Mouse (Mus musculus) frontal cortex, adult 2 months (tissue): ENCODE results near the gene Gm3685. TPM values are rescaled to one million over a fixed set of nuclear protein-coding genes. Genes with fewer than 3 reads are reported as not detected.
"Not testable (repeated sequence)": the region's sequence is repeated elsewhere in the genome, so short reads cannot be mapped to it uniquely, and the experiment has no call there.

ENCODE experiments used
- DNase-seq, 2 experiments: peaks; one replicate each; pipeline ENCODE4 v3.0.0; 2022; ENCODE audit warnings: low spot score in 1 of 2; ENCODE audit errors: extremely low spot score in 1 of 2
- polyA plus RNA-seq: library from polyadenylated mRNA; depleted of rRNA; stranded (reverse); fragments of >200 nt; gene quantifications from 2 replicates; pipeline ENCODE4 v1.2.3, GENCODE M21; 2012; rRNA removed

The Gm3685 gene
- not detected in 2 replicates for polyA plus RNA-seq

- DNase-seq: not testable (repeated sequence)
Measured at GRCm38 (mm10) chr14:7044870-7045269, at the start of gene Gm3685. TSS of gene Gm3685 (minus strand) at chr14:7044970.

- peak in 1 of 2 experiments; percentile 14 for DNase-seq
Measured at GRCm38 (mm10) chr14:7026781-7027749, 17.7 kb downstream of the Gm3685 start, which contains the start of gene Gm10406. TSS of gene Gm10406 (minus strand) at chr14:7027449.

GRCm38 (mm10) chr14:7026274-7026673 lies 18.5 kb downstream of the Gm3685 start:
- DNase-seq: peak in 1 of 2 experiments; percentile 15

Other genes with a start within 250 kb of the Gm3685 start
- not detected in 2 replicates for gene Gm3642, start 204.7 kb downstream of the Gm3685 start, polyA plus RNA-seq
- gene Gm3667, start 155.0 kb downstream of the Gm3685 start, polyA plus RNA-seq: 2.3 TPM in 2 replicates
- not detected in 2 replicates for gene Gm6356, start 71.2 kb downstream of the Gm3685 start, polyA plus RNA-seq
- gene Gm10406, start 17.5 kb downstream of the Gm3685 start, polyA plus RNA-seq: 1.1 and 1.5 TPM in 2 replicates
- 2.6 and 3.2 TPM in 2 replicates for gene Gm3696, start 55.7 kb upstream of the Gm3685 start, polyA plus RNA-seq
- 0.06 and 0.17 TPM in 2 replicates for gene Gm6676, start 80.4 kb upstream of the Gm3685 start, polyA plus RNA-seq
- gene Gm3512, start 129.6 kb upstream of the Gm3685 start, polyA plus RNA-seq: 2.5 and 2.6 TPM in 2 replicates
- gene Gm16434, start 149.6 kb upstream of the Gm3685 start, polyA plus RNA-seq: 0.06 and 0.17 TPM in 2 replicates
- gene Gm3727, start 219.7 kb upstream of the Gm3685 start, polyA plus RNA-seq: not detected in 2 replicates